Comparison of ENCODE assay signal across 8 mouse cellular contexts in genomic region chr2:131233307-131234126, GRCm38 (mm10). TPM values are rescaled to one million over a fixed set of nuclear protein-coding genes. Genes with fewer than 3 reads are reported as not detected.
A peak's percentile ranks its signal among the peaks of the same experiment; 100 is the strongest.
DNase-seq lines count a peak whose midpoint lies in the region; ATAC-seq lines count a peak whose summit lies in the region.

Gene Mavs (plus strand): TSS chr2:131234063.

- H3K27me3 ChIP-seq in hindbrain, embryonic 11.5 days (ENCODE audit: control insufficient read depth, insufficient read depth, low read length) = no peaks in the 10 kb centered on the region

- peak; percentile 100 for ATAC-seq in hindbrain, embryonic 11.5 days (ENCODE audit: low FRiP score)

- 8% methylated on average over 29 of the region's 29 CpGs for WGBS in hindbrain, embryonic 11.5 days

- H3K36me3 ChIP-seq in hindbrain, embryonic 11.5 days (ENCODE audit: control insufficient read depth, insufficient read depth, low read length) = no peaks in the 10 kb centered on the region

- peak; percentile 98 for DNase-seq in Muller cell, postnatal 12 days (ENCODE audit: inconsistent ontology term)
- DNase-seq in cerebellum, adult 9-11 months = peak; percentile 95
- peak; percentile 90 to 93 for DNase-seq in frontal cortex, adult 2 months (ENCODE audit: extremely low spot score in 1 of 2, low spot score in 1 of 2)
- peak; percentile 94 for DNase-seq in hindbrain, embryonic 11.5 days (ENCODE audit: low spot score)
- peak; percentile 90 to 93 for DNase-seq in layer of hippocampus, postnatal 10 days (ENCODE audit: low spot score in 2 of 2)
- peak; percentile 98 for DNase-seq in lung, postnatal 10 days
- peak; percentile 96 for DNase-seq in ovary, postnatal 36 days (ENCODE audit: low spot score)
- DNase-seq in thymus, postnatal 25 days = peak; percentile 93

- no peaks in the 10 kb centered on the region for H3K9me3 ChIP-seq in hindbrain, embryonic 11.5 days (ENCODE audit: control insufficient read depth, low read length)

- H3K27ac ChIP-seq in hindbrain, embryonic 11.5 days (ENCODE audit: low read depth, low read length) = peak within 1 kb of the TSS; percentile 10; the same call in 1 of the 2 replicates

- H3K4me1 ChIP-seq in hindbrain, embryonic 11.5 days (replicated peaks; ENCODE audit: control insufficient read depth, insufficient read depth, low read length) = peaks cover 5% of the 10 kb centered on the region; the same call in 1 of the 2 replicates

- H3K4me3 ChIP-seq in hindbrain, embryonic 11.5 days (ENCODE audit: low read depth, low read length) = peak within 1 kb of the TSS; percentile 53

- H3K9ac ChIP-seq in hindbrain, embryonic 11.5 days (ENCODE audit: low read depth, low read length) = peak within 1 kb of the TSS; percentile 73

- peak within 1 kb of the TSS; percentile 84 for H3K4me2 ChIP-seq in hindbrain, embryonic 11.5 days (replicated peaks; ENCODE audit: low read depth, low read length)

RNA-seq across cellular contexts. Expression of gene Mavs, which starts in this region (rescaled TPM):
- polyA plus RNA-seq in frontal cortex, adult 2 months (2012; rRNA removed) = 8.2 and 8.6 TPM in 2 replicates
- polyA plus RNA-seq in hindbrain, embryonic 11.5 days (2014; fragmentation: Nextera tagmentation; extraction: Ambion mirVana) = 8.7 and 10.7 TPM in 2 replicates
- 1 to 10 TPM; 6.8 to 7.4 TPM for total RNA-seq in layer of hippocampus, postnatal 10 days (2021)

Comparison
In these comparisons a context has a peak if more than half of its experiments do, and no peak if none do; other contexts are left out.
1. Peak in every context shown above with its lines: DNase-seq, ATAC-seq, H3K4me3 ChIP-seq and H3K27ac ChIP-seq.